Mouse (Mus musculus) layer of hippocampus, adult 2 months (tissue): Measurements from ENCODE around the gene Mall. TPM values are rescaled to one million over a fixed set of nuclear protein-coding genes. Genes with fewer than 3 reads are reported as not detected.

ENCODE experiments used
- DNase-seq, 2 experiments: peaks; one replicate each; pipeline ENCODE4 v3.0.0; 2022; ENCODE audit warnings: low spot score in 2 of 2
- H3K27ac ChIP-seq: fragments of 200-600 bp; 2 replicates; pipeline ENCODE4 v1.8.1; 2022
- H3K4me3 ChIP-seq: fragments of 200-600 bp; 2 replicates; pipeline ENCODE4 v1.8.1; 2022; ENCODE audit warnings: mild to moderate bottlenecking
- CTCF ChIP-seq: fragments of 200-600 bp; conservative IDR thresholded peaks from 2 replicates; pipeline ENCODE4 v1.8.1; 2022; ENCODE audit warnings: antibody characterized with exemption, mild to moderate bottlenecking, moderate library complexity
- long read RNA-seq, 2 experiments: library from polyadenylated mRNA; stranded (forward); transcript quantifications; one replicate each; pipeline ENCODE4 v2.0.0; 2021; ENCODE audit warnings: borderline mapping rate in 2 of 2
- total RNA-seq, 2 experiments: library from RNA; stranded (reverse); gene quantifications; 2 replicates each; pipeline ENCODE4 v1.2.3; 2021

The Mall gene
- total RNA-seq = under 1 TPM; 0.47 to 0.54 TPM
- long read RNA-seq, experiment 1, partial matches to known transcripts = 0 of 1 reads
- long read RNA-seq, experiment 1, other reads (novel, unspliced or antisense) = 0 of 1 reads
- long read RNA-seq, experiment 2 = 0 reads

DNA sequence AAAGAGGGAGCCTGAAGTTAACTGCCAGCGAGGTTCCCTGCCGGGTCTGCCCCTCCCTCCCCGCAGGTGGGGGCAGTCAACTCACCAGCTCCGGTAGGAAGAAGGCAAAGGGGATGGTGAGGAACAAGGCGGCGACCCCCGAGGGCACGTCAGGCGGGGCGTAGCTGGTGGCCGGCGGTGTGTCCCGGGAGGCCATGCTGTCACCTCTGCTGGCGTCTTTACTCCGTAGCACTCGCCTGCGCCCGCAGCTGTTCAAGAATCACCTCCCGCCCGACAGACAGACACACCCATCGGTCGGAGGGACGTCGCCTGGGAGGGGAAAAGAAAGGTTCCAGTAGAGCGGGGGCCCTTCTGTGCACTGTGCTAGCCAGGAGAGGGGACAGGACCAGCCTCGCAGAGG is at the start of gene Mall:
TSS of gene Mall (minus strand) at position 262 of the 400 bp plus-strand sequence.
- TF ChIP-seq CTCF = no peak
- H3K27ac ChIP-seq = no peak within 1 kb of the TSS
- no peak for DNase-seq
- no peak within 1 kb of the TSS; the same call in 1 of the 2 replicates for H3K4me3 ChIP-seq

DNA sequence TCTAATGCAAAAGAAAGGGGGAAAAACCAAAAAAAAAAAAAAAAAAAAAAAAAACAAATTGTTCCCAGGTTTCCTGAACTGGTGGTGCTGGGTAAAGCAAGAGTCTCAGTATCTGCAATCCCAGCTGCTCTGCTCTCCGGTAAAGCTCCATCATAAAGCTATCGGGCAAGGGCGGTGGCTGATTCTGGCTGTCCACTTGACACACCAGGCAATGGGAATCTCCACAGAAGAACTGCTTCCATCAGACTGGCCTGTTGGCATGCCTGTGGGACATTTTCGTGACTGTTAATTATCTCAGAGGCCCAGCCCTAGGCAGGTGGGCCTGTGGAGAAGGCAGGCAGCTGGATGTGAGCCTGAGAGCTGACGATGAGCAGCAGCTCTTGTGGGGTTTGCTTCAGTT is 48.7 kb upstream of the Mall start:
- H3K27ac ChIP-seq = no peak overlapping the region
- no peak for DNase-seq

DNA sequence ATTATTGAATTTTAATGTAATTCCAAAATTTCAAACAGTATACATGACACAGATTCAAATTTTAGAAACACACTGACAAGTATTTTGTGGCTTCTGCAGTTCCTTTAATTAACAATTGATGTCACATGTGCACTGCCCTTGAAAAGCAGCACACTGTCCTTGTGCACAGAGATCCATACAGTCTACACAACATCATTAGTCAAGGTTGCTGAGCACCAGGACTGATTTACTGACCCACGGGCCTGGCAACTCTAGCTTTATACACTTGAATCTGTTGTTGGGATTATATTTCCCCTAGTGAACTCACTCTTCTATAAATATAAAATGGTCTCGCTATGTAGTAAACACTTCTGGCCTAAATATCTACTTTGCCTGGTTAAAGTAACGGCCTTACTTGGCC is 45.3 kb upstream of the Mall start:
- Histone ChIP-seq H3K27ac (peak overlapping the region; percentile 53; the same call in 1 of the 2 replicates), H3K4me3 (no peak overlapping the region)
- TF ChIP-seq CTCF = no peak
- DNase-seq = no peak

More for the DNA sequence above, 48.7 kb upstream of the Mall start:
- no peak for TF ChIP-seq CTCF
- H3K4me3 ChIP-seq = no peak overlapping the region

DNA sequence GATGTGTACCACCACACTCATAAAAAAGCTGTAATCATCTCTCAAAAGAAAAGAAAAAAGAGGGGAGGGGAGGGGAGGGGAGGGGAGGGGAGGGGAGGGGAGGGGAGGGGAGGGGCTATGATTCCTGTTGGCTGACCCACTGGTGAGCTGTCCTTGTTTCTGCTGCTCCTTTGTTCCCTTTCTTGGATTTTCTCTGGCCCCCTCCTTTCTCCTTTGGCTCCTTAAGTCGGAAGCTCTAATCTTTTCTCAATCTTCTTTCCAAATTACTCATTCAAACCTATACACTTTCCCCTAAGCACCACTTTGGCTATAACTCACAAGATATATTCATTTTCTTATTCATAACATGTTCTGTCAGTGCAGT is 44.8 kb upstream of the Mall start:
- H3K27ac ChIP-seq = peak overlapping the region; percentile 79; the same call in 1 of the 2 replicates
- TF ChIP-seq CTCF = no peak
- no peak for DNase-seq

DNA sequence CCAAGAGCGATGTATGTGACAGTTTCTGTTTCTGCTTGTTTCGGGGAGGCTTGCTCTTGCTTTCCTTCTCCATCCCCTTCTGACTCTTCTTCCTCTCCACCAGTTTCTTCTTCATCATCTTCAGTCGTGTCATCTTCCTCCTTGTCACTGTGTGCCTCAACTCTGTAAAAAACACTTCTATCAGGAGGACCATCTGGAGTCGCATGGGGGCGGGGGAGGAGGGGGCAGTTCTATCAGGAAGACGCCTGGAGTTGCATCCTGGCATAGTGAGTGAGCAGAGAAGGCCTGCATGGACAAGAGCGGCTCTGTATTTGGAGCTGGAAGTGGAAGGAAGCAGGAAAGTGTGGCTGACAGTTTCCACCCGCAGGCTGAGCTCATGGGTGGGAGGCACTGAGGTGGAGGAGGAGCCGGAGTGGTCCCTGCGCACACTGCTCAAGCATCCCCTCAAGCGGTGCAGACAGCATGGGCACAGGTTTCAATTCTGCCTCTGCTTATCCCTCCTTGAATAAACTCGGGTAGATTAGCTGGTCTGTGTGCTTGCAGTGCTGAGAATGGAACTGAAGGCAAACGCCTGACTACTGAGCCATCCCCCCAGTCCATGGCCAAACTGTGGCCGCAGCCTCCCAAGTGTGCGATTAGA is 44.3 kb upstream of the Mall start:
- DNase-seq = peak in 1 of 2 experiments; percentile 23

More for the DNA sequence above, 44.8 kb upstream of the Mall start:
- H3K4me3 ChIP-seq = no peak overlapping the region

DNA sequence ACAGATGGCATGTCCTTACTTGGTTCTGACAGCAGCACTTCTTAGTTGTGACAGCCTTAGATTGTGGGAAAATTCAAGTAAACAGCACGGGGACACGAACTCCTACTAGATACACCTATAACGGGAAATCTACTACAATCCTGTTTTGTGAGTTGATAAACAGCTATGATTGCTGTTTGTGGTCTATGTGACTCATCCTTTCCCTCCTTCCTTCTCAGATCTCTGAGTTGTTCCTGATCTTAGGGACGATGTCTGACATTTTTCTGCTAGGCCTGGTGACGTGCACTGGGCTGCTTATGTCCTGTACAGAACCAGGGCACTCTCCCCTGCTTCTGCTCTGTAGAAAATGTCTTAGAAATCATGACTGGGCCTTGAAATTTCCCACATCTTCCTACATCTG is 31.9 kb upstream of the Mall start:
- no peak overlapping the region for H3K4me3 ChIP-seq
- TF ChIP-seq CTCF = no peak

More for the DNA sequence above, 44.3 kb upstream of the Mall start:
- no peak for TF ChIP-seq CTCF
- Histone ChIP-seq H3K27ac (peak overlapping the region; percentile 79), H3K4me3 (no peak overlapping the region; the same call in 1 of the 2 replicates)

DNA sequence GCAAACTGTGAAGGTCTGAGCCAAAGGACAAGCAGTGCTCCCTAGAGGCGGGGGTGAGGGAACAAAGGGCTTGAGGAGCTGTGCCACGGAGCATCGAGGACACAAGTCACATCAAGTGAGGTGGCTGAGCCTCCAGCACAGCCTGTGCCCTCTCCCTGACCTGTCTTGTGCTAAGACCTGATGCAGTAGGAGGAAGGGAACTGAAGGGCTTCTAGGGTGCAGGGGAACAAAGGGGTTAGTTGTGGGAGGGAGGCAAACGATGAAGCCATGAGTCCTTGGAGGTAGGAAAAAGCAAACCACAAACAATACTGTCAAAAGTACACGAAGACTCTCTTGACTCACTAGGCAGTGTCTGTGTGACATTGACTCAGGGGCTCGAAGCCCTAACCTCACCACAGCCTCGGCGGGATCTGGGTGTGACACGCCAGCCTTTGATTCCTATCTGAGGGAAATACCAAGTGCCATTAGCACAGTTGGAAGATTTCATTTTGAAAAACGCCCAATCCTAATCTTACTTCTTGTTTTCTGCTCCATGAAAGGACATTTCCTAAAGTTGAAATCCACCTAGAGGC is 30.8 kb upstream of the Mall start:
- Histone ChIP-seq H3K4me3 (no peak overlapping the region), H3K27ac (no peak overlapping the region)
- DNase-seq = no peak
- no peak for TF ChIP-seq CTCF

More for the DNA sequence above, 31.9 kb upstream of the Mall start:
- no peak for DNase-seq
- no peak overlapping the region for H3K27ac ChIP-seq

DNA sequence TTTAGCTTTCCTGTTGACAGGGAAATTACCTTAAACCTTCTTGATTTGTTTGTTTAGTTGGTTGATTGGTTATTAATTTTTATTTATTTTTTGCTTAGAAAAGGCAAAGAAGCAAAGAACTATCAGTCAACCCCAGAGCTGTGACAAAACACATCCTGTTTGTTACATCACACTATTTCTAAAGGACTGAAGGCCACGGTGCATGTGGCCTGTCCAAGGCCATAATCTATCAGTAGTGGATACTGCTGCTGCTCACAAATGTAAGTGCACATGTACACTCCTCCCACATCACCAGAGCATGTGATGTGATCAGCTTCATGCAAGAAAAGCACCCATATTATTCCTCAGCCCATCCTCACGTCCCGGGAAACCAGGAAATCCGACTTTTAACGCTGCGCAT is 30.3 kb upstream of the Mall start:
- H3K27ac ChIP-seq = no peak overlapping the region
- TF ChIP-seq CTCF = no peak
- DNase-seq = no peak

DNA sequence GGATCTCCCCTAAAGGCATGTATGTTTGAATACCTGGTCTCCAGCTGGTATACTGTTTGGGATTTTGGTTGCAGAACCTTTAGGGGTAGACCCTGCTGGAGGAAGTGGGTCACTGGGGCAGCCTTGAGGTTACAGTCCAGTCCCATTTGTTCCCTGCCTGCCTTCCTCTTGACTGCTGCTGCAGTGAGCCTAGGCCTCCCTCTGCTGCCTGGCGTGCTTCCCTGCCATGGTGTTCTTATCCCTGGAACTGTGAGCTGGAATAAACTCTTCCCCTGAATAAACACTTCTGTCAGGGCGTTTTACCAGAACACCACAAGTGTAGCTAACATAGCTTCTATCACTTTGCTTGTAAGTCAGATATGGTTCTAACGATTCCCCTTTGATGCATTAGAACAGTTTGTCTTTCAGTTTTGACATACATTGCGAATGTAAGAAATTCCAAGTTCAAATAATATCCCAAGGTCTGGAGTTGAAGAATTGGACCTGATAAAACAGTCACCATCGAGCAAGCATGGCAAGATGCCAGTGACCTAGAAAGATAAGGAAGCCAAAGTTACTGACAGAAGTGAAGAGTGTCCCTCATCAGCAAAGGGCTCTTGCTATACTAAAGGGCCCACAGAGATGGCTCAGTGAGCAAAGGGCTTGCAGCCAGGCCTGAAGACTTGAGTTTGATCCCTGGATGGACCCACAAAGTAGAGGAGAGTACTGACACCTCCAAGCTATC is 29.6 kb upstream of the Mall start:
- DNase-seq = no peak
- Histone ChIP-seq H3K27ac (no peak overlapping the region), H3K4me3 (no peak overlapping the region)
- TF ChIP-seq CTCF = no peak; the same call in 1 of the 2 replicates

More for the DNA sequence above, 30.3 kb upstream of the Mall start:
- no peak overlapping the region for H3K4me3 ChIP-seq

DNA sequence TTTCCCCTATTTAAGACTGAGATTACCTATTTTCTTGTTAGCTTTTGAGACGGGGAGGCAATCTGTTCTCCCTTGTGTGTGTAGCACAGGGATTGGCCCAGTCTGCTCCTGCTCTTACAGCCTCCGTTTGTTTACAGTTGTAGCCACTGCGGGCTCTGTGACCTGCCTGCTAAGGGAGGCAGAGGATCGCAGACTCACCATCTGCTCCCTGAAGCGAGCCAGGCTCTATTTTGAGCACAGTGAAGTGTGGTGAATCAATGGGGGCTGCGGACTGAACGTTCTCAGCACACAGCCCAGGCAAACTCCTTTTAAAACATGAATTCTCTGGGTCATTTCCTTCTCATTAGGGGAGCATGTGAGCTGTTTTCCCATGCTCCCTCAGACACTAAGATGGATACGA is 27.4 kb upstream of the Mall start:
- Histone ChIP-seq H3K27ac (peak overlapping the region; percentile 77), H3K4me3 (no peak overlapping the region)
- no peak for TF ChIP-seq CTCF
- DNase-seq = peak; percentile 53 to 56

DNA sequence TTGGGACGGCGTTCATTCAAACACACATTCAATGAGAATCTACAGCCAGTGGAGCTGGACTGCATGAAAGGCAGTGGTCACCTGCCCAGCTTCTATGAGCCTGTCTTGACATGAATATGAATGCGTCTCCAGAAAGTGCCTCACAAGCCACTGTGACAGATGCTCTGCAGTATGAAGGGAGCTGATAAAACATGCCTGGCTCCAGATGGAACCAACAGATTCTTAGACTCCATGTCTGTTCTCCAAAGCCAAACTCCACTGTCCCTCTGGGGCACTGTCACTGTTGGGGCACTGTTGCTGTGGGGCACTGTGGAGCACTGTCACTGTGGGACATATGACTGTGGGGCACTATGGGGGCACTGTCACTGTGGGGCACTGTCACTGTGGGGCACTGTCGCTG is 24.4 kb upstream of the Mall start:
- H3K4me3 ChIP-seq = no peak overlapping the region
- TF ChIP-seq CTCF = no peak
- peak; percentile 7 to 15 for DNase-seq
- no peak overlapping the region for H3K27ac ChIP-seq

DNA sequence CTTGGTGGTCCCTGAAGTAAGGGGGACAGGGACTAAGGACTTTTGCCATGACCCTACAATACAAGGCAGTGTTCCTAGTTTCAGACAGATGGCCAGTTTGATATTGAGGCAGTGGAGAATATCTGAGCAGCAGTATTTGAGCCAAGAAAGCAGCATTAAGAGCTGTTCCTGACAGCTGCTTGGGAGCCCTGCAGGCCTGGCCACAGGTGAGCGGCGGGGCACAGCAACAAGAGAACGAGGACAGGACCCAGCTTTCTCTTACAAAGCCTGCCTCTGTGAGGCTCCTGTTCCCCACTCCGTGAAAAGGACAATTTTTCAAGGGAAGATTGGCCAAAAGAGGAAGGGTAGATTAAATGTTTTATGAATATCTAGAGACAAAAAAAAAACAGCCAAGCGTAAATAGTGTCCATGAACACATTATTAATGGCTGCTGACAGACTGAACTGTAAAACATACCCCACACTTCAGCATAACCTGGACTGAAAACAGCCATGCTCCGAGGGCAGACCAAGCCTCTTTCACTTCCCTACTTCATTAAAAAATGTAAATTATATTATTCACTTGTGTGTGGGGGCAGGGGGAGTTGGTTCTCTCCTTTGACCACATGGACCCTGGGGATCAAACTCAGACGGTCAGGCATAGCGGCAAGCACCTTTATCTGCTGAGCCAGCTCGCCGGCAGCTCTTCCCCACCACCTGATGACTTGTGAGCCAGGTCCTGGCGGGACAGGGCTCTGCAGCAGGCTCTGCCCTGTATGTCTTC is 22.3 kb upstream of the Mall start:
- no peak for DNase-seq
- no peak for TF ChIP-seq CTCF

DNA sequence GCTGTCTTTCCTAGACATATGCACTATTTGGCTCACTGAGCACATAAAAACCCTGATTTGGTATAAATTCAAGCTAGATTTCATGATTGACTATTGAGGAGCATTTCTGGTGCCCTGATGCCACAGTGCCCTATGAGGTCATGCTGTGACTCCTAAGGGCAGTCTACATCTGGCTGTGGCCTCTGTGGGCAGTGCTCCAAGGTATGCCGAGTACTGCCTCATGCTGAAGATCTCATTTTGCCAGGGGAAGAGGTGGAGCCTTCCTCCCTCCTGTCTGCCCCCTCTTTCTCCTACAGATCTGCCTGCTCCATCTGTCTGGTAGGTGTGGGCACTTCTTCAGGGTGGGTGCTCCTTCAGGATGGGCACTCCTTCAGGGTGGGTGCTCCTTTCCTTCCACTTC is 19.6 kb upstream of the Mall start:
- H3K4me3 ChIP-seq = no peak overlapping the region

More for the DNA sequence above, 22.3 kb upstream of the Mall start:
- H3K4me3 ChIP-seq = no peak overlapping the region
- no peak overlapping the region for H3K27ac ChIP-seq

More for the DNA sequence above, 19.6 kb upstream of the Mall start:
- TF ChIP-seq CTCF = no peak
- DNase-seq = no peak
- H3K27ac ChIP-seq = no peak overlapping the region
